Mouse (Mus musculus) intestine, postnatal 0 days (tissue): ENCODE data around the gene Ezh1. TPM values are rescaled to one million over a fixed set of nuclear protein-coding genes. Genes with fewer than 3 reads are reported as not detected.

ENCODE experiments used
- ATAC-seq: fragments of 200-750 bp; cut with Nextera tagmentation; 2 replicates; pipeline ENCODE4 v1.8.0; 2017; ENCODE audit warnings: mild to moderate bottlenecking, moderate TSS enrichment, moderate library complexity
- H3K27ac ChIP-seq: fragments of 300-500 bp; sonication (generic); 2 replicates; pipeline ENCODE4 v1.5.1; 2014; ENCODE audit warnings: mild to moderate bottlenecking, low read depth, low read length, moderate library complexity
- H3K27me3 ChIP-seq: fragments of 300-500 bp; sonication (generic); replicated peaks from 2 replicates; pipeline ENCODE4 v1.6.1; 2014; ENCODE audit warnings: low read length, mixed read lengths; ENCODE audit not compliant: control insufficient read depth, insufficient read depth
- H3K36me3 ChIP-seq: fragments of 300-500 bp; sonication (generic); 2 replicates; pipeline ENCODE4 v1.6.1; 2014; ENCODE audit warnings: mild to moderate bottlenecking, moderate library complexity; ENCODE audit not compliant: control insufficient read depth, insufficient read depth
- H3K4me1 ChIP-seq: fragments of 300-500 bp; sonication (generic); replicated peaks from 2 replicates; pipeline ENCODE4 v1.6.1; 2014; ENCODE audit warnings: antibody characterized with exemption, low read length, mixed read lengths; ENCODE audit not compliant: control insufficient read depth, insufficient read depth
- H3K4me2 ChIP-seq: fragments of 300-500 bp; sonication (generic); replicated peaks from 2 replicates; pipeline ENCODE4 v1.6.1; 2014; ENCODE audit warnings: low read depth, mild to moderate bottlenecking, moderate library complexity
- H3K4me3 ChIP-seq: fragments of 300-500 bp; sonication (generic); 2 replicates; pipeline ENCODE4 v1.5.1; 2014; ENCODE audit warnings: low read depth, low read length
- H3K9ac ChIP-seq: fragments of 300-500 bp; sonication (generic); 2 replicates; pipeline ENCODE4 v1.6.1; 2014; ENCODE audit warnings: mild to moderate bottlenecking, low read depth, low read length
- H3K9me3 ChIP-seq: fragments of 300-500 bp; sonication (generic); 2 replicates; pipeline ENCODE4 v1.6.1; 2016; ENCODE audit warnings: mixed run types; ENCODE audit not compliant: control insufficient read depth
- CTCF ChIP-seq: sonication (generic); IDR thresholded peaks from 2 replicates; pipeline ENCODE4 v1.5.1; 2016; ENCODE audit warnings: low read depth, mild to moderate bottlenecking, control low read depth, antibody characterized with exemption, moderate library complexity
- WGBS: fragments of 180-500 bp; shearing (Covaris S2); extraction: QIAGEN DNeasy Blood & Tissue Kit; methylation state at CpG from one replicate; pipeline ENCODE4 v1.1.7; 2014; 5-methylcytosine and 5-hydroxymethylcytosine counted together
- polyA plus RNA-seq: library from polyadenylated mRNA; unstranded; fragments of >200 nt; fragmentation: Nextera tagmentation; extraction: Ambion mirVana; gene quantifications from 2 replicates; pipeline ENCODE4 v1.2.1, GENCODE M21; 2015

The Ezh1 gene
- polyA plus RNA-seq, 1 experiment from 2014 or later = 9.8 TPM

GRCm38 (mm10) chr11:101181961-101182360, 44.3 kb downstream of the Ezh1 start:
- Histone ChIP-seq H3K36me3 (no peaks in the 10 kb centered on the region; the same call in 1 of the 2 replicates), H3K4me2 (no peak overlapping the region), H3K9ac (no peak overlapping the region), H3K9me3 (no peaks in the 10 kb centered on the region), H3K27me3 (peaks cover 10% of the 10 kb centered on the region), H3K27ac (no peak overlapping the region), H3K4me1 (no peaks in the 10 kb centered on the region), H3K4me3 (no peak overlapping the region)
- no peak for ATAC-seq
- 95% methylated on average over 11 of the region's 11 CpGs for WGBS
- TF ChIP-seq CTCF = no peak

- no peaks in the 10 kb centered on the region; the same call in 1 of the 2 replicates for H3K36me3 ChIP-seq
- no peak overlapping the region for H3K9ac ChIP-seq
- H3K4me2 ChIP-seq = no peak overlapping the region
- no peaks in the 10 kb centered on the region for H3K4me1 ChIP-seq
- H3K4me3 ChIP-seq = no peak overlapping the region
- ATAC-seq = 0 out of 2 replicates have a peak, but pooled peaks have one; percentile 17
- WGBS = 43% methylated on average over 10 of the region's 10 CpGs
- peak; percentile 89 for TF ChIP-seq CTCF
- no peak overlapping the region for H3K27ac ChIP-seq
- H3K27me3 ChIP-seq = peaks cover 16% of the 10 kb centered on the region
- H3K9me3 ChIP-seq = no peaks in the 10 kb centered on the region
These were observed 45.2 kb downstream of the Ezh1 start for GRCm38 (mm10) chr11:101180846-101181740.

DNA sequence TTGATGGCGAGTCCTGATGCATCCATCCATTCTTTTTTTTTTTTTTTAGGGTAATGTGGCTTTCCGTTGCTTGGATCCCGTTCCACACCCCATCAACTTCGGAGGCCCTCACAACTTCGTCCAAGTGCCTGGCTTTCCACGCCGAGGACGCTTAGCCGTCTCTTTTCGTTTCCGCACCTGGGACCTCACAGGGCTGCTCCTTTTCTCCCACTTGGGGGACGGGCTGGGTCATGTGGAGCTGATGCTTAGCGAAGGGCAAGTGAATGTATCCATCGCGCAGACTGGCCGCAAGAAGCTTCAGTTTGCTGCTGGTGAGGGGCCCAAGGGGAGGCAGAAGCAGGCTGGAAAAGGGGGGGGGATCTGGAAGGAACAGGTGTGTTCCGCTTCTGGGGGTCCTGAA, 46.0 kb downstream of the Ezh1 start:
- Histone ChIP-seq H3K9me3 (no peaks in the 10 kb centered on the region), H3K4me3 (no peak overlapping the region), H3K9ac (no peak overlapping the region), H3K4me1 (no peaks in the 10 kb centered on the region), H3K27me3 (peaks cover 16% of the 10 kb centered on the region), H3K4me2 (no peak overlapping the region), H3K27ac (no peak overlapping the region), H3K36me3 (no peaks in the 10 kb centered on the region; the same call in 1 of the 2 replicates)
- 52% methylated on average over 17 of the region's 17 CpGs for WGBS
- no peak for TF ChIP-seq CTCF
- ATAC-seq = no peak

DNA sequence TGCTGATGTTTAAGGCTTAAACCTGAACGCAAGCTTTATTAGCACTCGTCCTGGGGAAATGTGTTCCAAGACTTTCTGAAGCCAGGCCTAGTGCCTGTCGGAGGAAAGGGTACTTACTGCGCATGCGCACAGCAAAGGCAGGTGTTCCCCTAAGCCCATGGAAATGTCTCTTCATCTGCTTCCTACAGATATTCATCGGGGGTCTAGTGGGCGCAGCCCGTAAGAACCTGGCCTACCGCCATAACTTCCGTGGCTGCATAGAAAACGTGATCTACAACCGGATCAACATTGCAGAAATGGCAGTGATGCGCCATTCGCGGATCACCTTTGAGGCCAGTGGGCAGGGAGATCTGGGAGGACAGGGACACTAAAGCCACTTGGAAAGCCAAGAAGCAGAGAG, 47.0 kb downstream of the Ezh1 start:
- Histone ChIP-seq H3K27ac (no peak overlapping the region), H3K4me2 (no peak overlapping the region), H3K4me3 (no peak overlapping the region), H3K4me1 (0 out of 2 replicates have a peak, but pooled peaks cover 3% of the 10 kb centered on the region), H3K27me3 (peaks cover 16% of the 10 kb centered on the region), H3K9me3 (no peaks in the 10 kb centered on the region), H3K36me3 (no peaks in the 10 kb centered on the region; the same call in 1 of the 2 replicates), H3K9ac (no peak overlapping the region)
- TF ChIP-seq CTCF = no peak
- no peak for ATAC-seq
- WGBS = 79% methylated on average over 15 of the region's 15 CpGs

DNA sequence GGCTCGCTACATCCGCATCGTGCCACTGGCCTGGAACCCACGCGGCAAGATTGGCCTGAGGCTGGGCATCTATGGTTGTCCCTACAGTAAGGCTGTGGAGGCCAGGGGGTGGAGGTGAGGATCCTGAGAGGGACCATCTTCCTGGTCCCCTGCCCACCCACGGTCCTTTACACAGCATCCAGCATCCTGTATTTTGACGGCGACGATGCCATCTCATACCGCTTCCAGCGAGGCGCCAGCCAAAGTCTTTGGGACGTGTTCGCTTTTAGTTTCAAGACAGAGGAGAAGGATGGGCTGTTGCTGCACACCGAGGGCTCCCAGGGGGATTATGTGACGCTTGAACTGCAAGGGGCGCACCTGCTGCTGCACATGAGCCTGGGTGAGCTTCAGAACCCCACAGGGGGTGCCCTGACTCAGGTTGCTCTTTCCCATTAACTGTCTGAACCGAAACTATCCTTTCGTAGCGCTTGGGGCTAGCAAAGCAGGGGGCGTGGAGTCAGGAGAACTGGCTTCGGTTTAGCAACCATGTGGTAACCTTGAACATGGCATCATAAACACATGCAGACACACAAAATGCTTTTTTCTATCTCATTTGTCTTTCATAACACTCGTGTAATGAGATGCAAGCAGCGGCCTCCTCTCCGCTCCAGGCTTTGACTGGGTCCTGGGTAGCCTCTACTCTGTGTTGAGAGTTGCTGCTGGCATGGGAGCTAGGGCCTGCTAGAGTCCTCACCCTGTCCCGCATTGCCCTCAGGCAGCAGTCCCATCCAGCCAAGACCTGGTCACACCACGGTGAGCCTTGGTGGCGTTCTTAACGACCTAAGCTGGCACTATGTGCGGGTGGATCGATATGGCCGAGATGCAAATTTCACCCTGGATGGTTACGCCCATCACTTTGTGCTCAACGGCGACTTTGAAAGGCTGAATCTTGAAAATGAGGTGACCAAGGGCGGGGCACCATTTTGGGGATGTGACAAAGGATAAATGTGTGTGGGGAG, 47.9 kb downstream of the Ezh1 start:
- Histone ChIP-seq H3K4me2 (no peak overlapping the region), H3K9ac (no peak overlapping the region), H3K4me3 (no peak overlapping the region), H3K36me3 (no peaks in the 10 kb centered on the region; the same call in 1 of the 2 replicates), H3K9me3 (no peaks in the 10 kb centered on the region), H3K27ac (no peak overlapping the region), H3K4me1 (peaks cover 7% of the 10 kb centered on the region), H3K27me3 (peaks cover 16% of the 10 kb centered on the region)
- no peak for ATAC-seq
- TF ChIP-seq CTCF = no peak
- 69% methylated on average over 36 of the region's 36 CpGs for WGBS
